Mouse (Mus musculus): ENCODE measurements at regions not wholly inside any gene's neighbourhood (a gene's known extent, or its start where the extent isn't known, plus 50 kb on each side); places are given as distances from the start of the nearest gene placed in this dataset.

- no peak for DNase-seq (ENCODE audit: extremely low read depth, insufficient read length, low spot score)
These were observed 243.9 kb downstream of the Tcerg1l start for GRCm38 (mm10) chr7:138153455-138154167.

Measured in 3134 (cell line).